Mouse (Mus musculus): ENCODE measurements around the gene Psmc1.

GRCm38 (mm10) chr12:100134395-100134936 lies 24.5 kb downstream of the Psmc1 start:
- TF ChIP-seq CTCF (IDR thresholded peaks at IDR 0.05; ENCODE audit: extremely low read depth, insufficient read depth, low read length) (no peak), POLR2A (IDR thresholded peaks at IDR 0.05; ENCODE audit: extremely low read depth, insufficient read depth, low read length) (no peak)
